Mouse (Mus musculus): ENCODE data around the gene Fam180a. TPM values are rescaled to one million over a fixed set of nuclear protein-coding genes. Genes with fewer than 3 reads are reported as not detected.

Fam180a gene
- total and polyA plus RNA-seq, 3 experiments, result not detected

- Histone ChIP-seq H3K4me2 (ENCODE audit: insufficient read depth, low read depth, poor library complexity, severe bottlenecking) (no peak overlapping the region), H3K4me3 (replicated peaks in 1 of 3; ENCODE audit: low read depth in 2 of 3, low read length in 2 of 3, poor library complexity in 1 of 3) (no peak overlapping the region), H3K27ac (ENCODE audit: insufficient read depth, low read depth) (no peak overlapping the region), H3K9ac (ENCODE audit: insufficient read depth, low read depth) (no peak overlapping the region), H3K27me3 (replicated peaks) (no peaks in the 10 kb centered on the region), H3K36me3 (replicated peaks in 1 of 2; ENCODE audit: control insufficient read depth in 1 of 2, insufficient read depth in 1 of 2, low read length in 1 of 2) (no peaks in the 10 kb centered on the region), H3K4me1 (ENCODE audit: control insufficient read depth in 1 of 2, insufficient read depth in 2 of 2) (no peaks in the 10 kb centered on the region), H3K79me2 (replicated peaks; ENCODE audit: control insufficient read depth, extremely low read depth, insufficient read depth, poor library complexity, severe bottlenecking) (no peaks in the 10 kb centered on the region), H3K9me3 (replicated peaks; ENCODE audit: low read length) (no peaks in the 10 kb centered on the region)
- in situ Hi-C loops (cut with MboI; ENCODE audit: low pct_ligation_motif_present, low pct_unique_long_range_greater_than_20kb, low sequenced_read_pairs), result no loop called here
- no peak for TF ChIP-seq HCFC1 (IDR thresholded peaks at IDR 0.05; ENCODE audit: low read depth, low read length)
- no peak for TF ChIP-seq NELFE (IDR thresholded peaks at IDR 0.05; ENCODE audit: low read depth, low read length)
- DNase-seq (ENCODE audit: extremely low read depth), result no peak
- dilution Hi-C loops (cut with MboI; ENCODE audit: extremely low pct_ligation_motif_present, extremely low pct_unique_long_range_greater_than_20kb, low sequenced_read_pairs), result no loop called here
These were observed 4.0 kb upstream of the Fam180a start for GRCm38 (mm10) chr6:35329956-35330355.

- no peaks in the 10 kb centered on the region for H3K79me2 ChIP-seq (replicated peaks; ENCODE audit: control insufficient read depth, extremely low read depth, insufficient read depth, poor library complexity, severe bottlenecking)
- H3K4me3 ChIP-seq (replicated peaks in 1 of 3; ENCODE audit: low read depth in 2 of 3, low read length in 2 of 3, poor library complexity in 1 of 3), result no peak overlapping the region
- H3K36me3 ChIP-seq (replicated peaks in 1 of 2; ENCODE audit: control insufficient read depth in 1 of 2, insufficient read depth in 1 of 2, low read length in 1 of 2), result no peaks in the 10 kb centered on the region
- dilution Hi-C loops (cut with MboI; ENCODE audit: extremely low pct_ligation_motif_present, extremely low pct_unique_long_range_greater_than_20kb, low sequenced_read_pairs) (no loop called here), in situ Hi-C loops (cut with MboI; ENCODE audit: low pct_ligation_motif_present, low pct_unique_long_range_greater_than_20kb, low sequenced_read_pairs) (no loop called here)
- peaks cover 7 to 14% of the 10 kb centered on the region in 2 experiments for H3K4me1 ChIP-seq (ENCODE audit: control insufficient read depth in 1 of 2, insufficient read depth in 2 of 2)
- no peak overlapping the region for H3K4me2 ChIP-seq (ENCODE audit: insufficient read depth, low read depth, poor library complexity, severe bottlenecking)
- H3K9ac ChIP-seq (ENCODE audit: insufficient read depth, low read depth), result no peak overlapping the region
- no peak overlapping the region for H3K27ac ChIP-seq (ENCODE audit: insufficient read depth, low read depth)
- no peaks in the 10 kb centered on the region for H3K27me3 ChIP-seq (replicated peaks)
- no peak for TF ChIP-seq TCF12 (IDR thresholded peaks at IDR 0.05; ENCODE audit: low read depth, low read length)
- TF ChIP-seq ELF1 (IDR thresholded peaks at IDR 0.05; ENCODE audit: low read depth, low read length), result no peak
- TF ChIP-seq IRF4 (IDR thresholded peaks at IDR 0.05; ENCODE audit: low read depth, low read length), result no peak
- no peak for TF ChIP-seq GABPA (IDR thresholded peaks at IDR 0.05; ENCODE audit: insufficient replicate concordance, low read depth, low read length)
- TF ChIP-seq ZNF384 (IDR thresholded peaks at IDR 0.05; ENCODE audit: low read depth, low read length), result no peak
- TF ChIP-seq MXI1 (IDR thresholded peaks at IDR 0.05; ENCODE audit: low read depth, low read length), result no peak
- TF ChIP-seq MAFK (IDR thresholded peaks at IDR 0.05; ENCODE audit: insufficient replicate concordance, low read length), result no peak
- no peak for TF ChIP-seq NELFE (IDR thresholded peaks at IDR 0.05; ENCODE audit: low read depth, low read length)
- no peak for TF ChIP-seq MYC (IDR thresholded peaks at IDR 0.05; ENCODE audit: low read depth, low read length)
- TF ChIP-seq POLR2A (IDR thresholded peaks at IDR 0.05; ENCODE audit: low read depth, low read length), result no peak
- TF ChIP-seq USF1 (IDR thresholded peaks at IDR 0.05; ENCODE audit: low read depth, low read length), result no peak
- no peak for TF ChIP-seq PAX5 (IDR thresholded peaks at IDR 0.05; ENCODE audit: low read length)
- no peak for TF ChIP-seq ZMIZ1 (IDR thresholded peaks at IDR 0.05; ENCODE audit: low read depth, low read length)
- TF ChIP-seq MAZ (IDR thresholded peaks at IDR 0.05; ENCODE audit: low read depth, low read length), result no peak
- no peak for TF ChIP-seq UBTF (IDR thresholded peaks at IDR 0.05; ENCODE audit: low read depth, low read length)
- TF ChIP-seq ETS1 (conservative IDR thresholded peaks at IDR 0.05; ENCODE audit: low read depth, low read length), result no peak
- TF ChIP-seq EP300 (IDR thresholded peaks at IDR 0.05; ENCODE audit: low read length), result no peak
- TF ChIP-seq CHD2 (IDR thresholded peaks at IDR 0.05; ENCODE audit: low read length), result no peak
- TF ChIP-seq CTCF (conservative IDR thresholded peaks at IDR 0.05 in 1 of 2, IDR thresholded peaks at IDR 0.05 in 1 of 2; ENCODE audit: low read depth in 2 of 2, low read length in 2 of 2), result no peak
- TF ChIP-seq ZC3H11A (IDR thresholded peaks at IDR 0.05; ENCODE audit: low read depth, low read length), result no peak
- no peaks in the 10 kb centered on the region for H3K9me3 ChIP-seq (replicated peaks; ENCODE audit: low read length)
- DNase-seq (ENCODE audit: extremely low read depth), result no peak
These were observed 1.6 kb downstream of the Fam180a start for GRCm38 (mm10) chr6:35324306-35324705.
